Comparison of ENCODE assay signal across 8 mouse cellular contexts in the genomic region with DNA sequence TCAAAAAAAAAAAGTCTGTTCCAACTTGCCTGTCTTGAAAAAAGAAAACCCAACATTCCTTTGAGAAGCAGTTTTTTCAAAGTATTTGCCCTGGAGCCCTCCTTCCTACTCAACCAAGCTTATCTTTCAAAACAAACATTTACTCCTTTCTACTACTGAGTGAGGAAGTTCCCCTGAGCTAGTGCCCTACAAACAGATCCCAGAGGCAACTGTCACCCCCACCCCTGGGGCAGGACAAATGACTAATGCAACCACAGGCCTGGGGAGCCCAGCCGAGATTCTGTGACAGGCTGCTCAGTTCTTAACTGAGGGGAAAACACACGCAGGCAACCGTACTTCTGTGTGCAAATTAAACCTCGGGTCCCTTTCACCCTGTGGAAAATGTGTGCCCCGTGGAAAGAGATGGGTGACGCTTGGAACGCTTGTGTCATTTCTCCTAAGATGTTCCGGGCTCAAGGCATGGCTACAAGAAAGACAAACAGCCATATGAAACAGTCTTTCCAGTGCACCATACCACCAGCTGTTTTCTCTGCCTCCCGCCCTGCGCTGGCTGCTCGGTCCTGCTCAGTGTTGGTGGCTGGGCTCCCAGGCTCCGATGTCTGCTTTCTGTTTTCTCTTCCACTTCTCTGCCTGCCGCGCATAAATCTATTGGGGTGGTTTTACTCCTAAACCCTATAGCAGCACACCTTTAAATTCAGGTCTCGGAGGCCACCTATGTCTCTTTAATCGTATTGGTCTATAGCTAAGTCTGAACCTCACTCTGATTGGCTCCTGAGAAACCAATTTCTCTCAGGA. TPM values are rescaled to one million over a fixed set of nuclear protein-coding genes. Genes with fewer than 3 reads are reported as not detected.
DNase-seq lines count a peak whose midpoint lies in the region; TF ChIP-seq lines count a peak whose summit lies in the region.

No protein-coding gene starts in this region.

- H3K27ac ChIP-seq in spleen, adult 2 months (ENCODE audit: insufficient read depth, low read length), result no peak overlapping the region
- peak overlapping the region; percentile 44 for H3K27ac ChIP-seq in embryonic facial prominence, embryonic 10.5 days (replicated peaks)

- no peaks in the 10 kb centered on the region; the same call in 1 of the 2 replicates for H3K4me1 ChIP-seq in spleen, adult 2 months (ENCODE audit: control insufficient read depth, insufficient read depth, insufficient read length)
- peaks cover 49% of the 10 kb centered on the region for H3K4me1 ChIP-seq in embryonic facial prominence, embryonic 10.5 days
- H3K4me1 ChIP-seq in megakaryocyte, embryonic 14.5 days, result peaks cover 72% of the 10 kb centered on the region

- 0 out of 2 replicates have a peak, but pooled peaks cover 1% of the 10 kb centered on the region for H3K27me3 ChIP-seq in spleen, adult 2 months (ENCODE audit: control insufficient read depth, insufficient read depth, low read length)
- peaks cover 42% of the 10 kb centered on the region for H3K27me3 ChIP-seq in embryonic facial prominence, embryonic 10.5 days (replicated peaks; ENCODE audit: low read depth, poor library complexity, severe bottlenecking)
- peaks cover 4% of the 10 kb centered on the region for H3K27me3 ChIP-seq in megakaryocyte, embryonic 14.5 days (replicated peaks)

- WGBS in spleen, adult 2 months, result 2% methylated on average over 16 of the region's 16 CpGs
- WGBS in embryonic facial prominence, embryonic 10.5 days, result 9% methylated on average over 16 of the region's 16 CpGs

- TF ChIP-seq CTCF in spleen, adult 2 months (IDR thresholded peaks at IDR 0.05; ENCODE audit: extremely low read depth, insufficient read depth, insufficient read length, insufficient replicate concordance), result no peak

- no peaks in the 10 kb centered on the region for H3K36me3 ChIP-seq in spleen, adult 2 months (ENCODE audit: control insufficient read depth, insufficient read depth, low read length)
- peaks cover 13% of the 10 kb centered on the region; the same call in 1 of the 2 replicates for H3K36me3 ChIP-seq in embryonic facial prominence, embryonic 10.5 days (replicated peaks)
- H3K36me3 ChIP-seq in megakaryocyte, embryonic 14.5 days (replicated peaks; ENCODE audit: low read length), result peaks cover 17% of the 10 kb centered on the region

- no peak for TF ChIP-seq POLR2A in spleen, adult 2 months (IDR thresholded peaks at IDR 0.05; ENCODE audit: low read depth, low read length)

- peak in 1 of 2 experiments; percentile 24 for DNase-seq in spleen, adult 2 months (ENCODE audit: low read depth in 1 of 2, low spot score in 2 of 2)
- DNase-seq in spleen, adult 18-20 months, result no peak
- peak; percentile 56 for DNase-seq in embryonic facial prominence, embryonic 10.5 days (ENCODE audit: low spot score)
- peak; percentile 64 to 65 for DNase-seq in heart, postnatal 10 days
- DNase-seq in kidney, postnatal 25 days, result peak; percentile 54 to 67
- DNase-seq in thymus, postnatal 4 days, result peak; percentile 58
- no peak for DNase-seq in layer of hippocampus, adult 8-10 months (ENCODE audit: low spot score in 2 of 2)

- intact Hi-C loops in heart, postnatal 10 days (cut with DNase I), result loop anchor here (5.0 kb wide), 1 partner anchor 213 kb away; no protein-coding TSS in a partner anchor

- H3K9me3 ChIP-seq in embryonic facial prominence, embryonic 10.5 days, result no peaks in the 10 kb centered on the region
- H3K9me3 ChIP-seq in megakaryocyte, embryonic 14.5 days, result no peaks in the 10 kb centered on the region

- H3K4me3 ChIP-seq in spleen, adult 2 months (ENCODE audit: extremely low read depth, insufficient read depth, insufficient read length), result peak overlapping the region; percentile 29; the same call in 1 of the 2 replicates
- H3K4me3 ChIP-seq in embryonic facial prominence, embryonic 10.5 days, result peak overlapping the region; percentile 46
- peak overlapping the region; percentile 92 for H3K4me3 ChIP-seq in megakaryocyte, embryonic 14.5 days (replicated peaks)

RNA-seq across cellular contexts. Expression of gene Spry1, which starts 14.4 kb away (rescaled TPM):
- polyA plus RNA-seq in spleen, adult 2 months (2012; rRNA removed), result 6.1 and 9.5 TPM in 2 replicates
- 17.9 and 18.4 TPM in 2 replicates for polyA plus RNA-seq in embryonic facial prominence, embryonic 10.5 days (2016; fragmentation: Nextera tagmentation; extraction: Ambion mirVana)
- 10 to 100 TPM; 41.9 to 48.3 TPM for total RNA-seq in heart, postnatal 10 days (2021)
- 7.7 and 11.5 TPM in 2 replicates for polyA plus RNA-seq in megakaryocyte, embryonic 14.5 days (2012; ENCODE audit: insufficient read depth, low replicate concordance)
- total RNA-seq in layer of hippocampus, adult 8-10 months (2022), result 10 to 100 TPM in 2 of 4 experiments, 1 to 10 TPM in 2; 9.0 to 13.6 (median 10.1) TPM

Comparison
In these comparisons a context has a peak if more than half of its experiments do, and no peak if none do; other contexts are left out.
1. DNase-seq: peak in embryonic facial prominence, embryonic 10.5 days (single experiment), heart, postnatal 10 days (2 of 2), kidney, postnatal 25 days (2 of 2) and thymus, postnatal 4 days (single experiment); none in spleen, adult 18-20 months (0 of 2) and layer of hippocampus, adult 8-10 months (0 of 2).
2. H3K4me3 ChIP-seq: peak in every context shown above with its lines; median percentile 92 in megakaryocyte, embryonic 14.5 days; 46 in embryonic facial prominence, embryonic 10.5 days; 29 in spleen, adult 2 months.